Mouse (Mus musculus) mature B cell (primary cell): ENCODE measurements at regions not wholly inside any gene's neighbourhood (a gene's known extent, or its start where the extent isn't known, plus 50 kb on each side); places are given as distances from the start of the nearest gene placed in this dataset.

ENCODE experiments used
- in situ Hi-C: fragments of 300-500 bp; cut with MboI; formaldehyde crosslinking; loops from 2 replicates; pipeline ENCODE4 v1.14.3; 2019

- in situ Hi-C loops: no loop called here
These were observed 53.5 kb upstream of the Ercc6l2 start for GRCm38 (mm10) chr13:63761542-63761941.
